Mouse (Mus musculus) forebrain, embryonic 11.5 days (tissue): ENCODE measurements around the gene Olfr1357. TPM values are rescaled to one million over a fixed set of nuclear protein-coding genes. Genes with fewer than 3 reads are reported as not detected.

ENCODE experiments used
- ATAC-seq: fragments of 200-750 bp; cut with Nextera tagmentation; replicated peaks from 2 replicates; pipeline ENCODE4 v1.8.0; 2017; ENCODE audit warnings: moderate TSS enrichment; ENCODE audit not compliant: low FRiP score
- DNase-seq: peaks from one replicate; pipeline ENCODE4 v3.0.0-alpha.2; 2017; ENCODE audit warnings: low spot score
- H3K27ac ChIP-seq: fragments of 300-500 bp; sonication (generic); 2 replicates; pipeline ENCODE4 v1.5.1; 2014; ENCODE audit warnings: low read depth, low read length
- H3K27me3 ChIP-seq: fragments of 300-500 bp; sonication (generic); 2 replicates; pipeline ENCODE4 v1.6.1; 2014; ENCODE audit warnings: mild to moderate bottlenecking, low read length, mixed read lengths; ENCODE audit not compliant: control insufficient read depth, insufficient read depth
- H3K36me3 ChIP-seq: fragments of 300-500 bp; sonication (generic); 2 replicates; pipeline ENCODE4 v1.6.1; 2014; ENCODE audit warnings: mild to moderate bottlenecking, low read length, moderate library complexity, mixed read lengths; ENCODE audit not compliant: control insufficient read depth, insufficient read depth
- H3K4me1 ChIP-seq: fragments of 300-500 bp; sonication (generic); replicated peaks from 2 replicates; pipeline ENCODE4 v1.6.1; 2014; ENCODE audit warnings: low read length, mixed read lengths; ENCODE audit not compliant: control insufficient read depth, insufficient read depth
- H3K4me2 ChIP-seq: fragments of 300-500 bp; sonication (generic); 2 replicates; pipeline ENCODE4 v1.6.1; 2014; ENCODE audit warnings: low read depth, mild to moderate bottlenecking, low read length, moderate library complexity, mixed read lengths; ENCODE audit not compliant: severe bottlenecking
- H3K4me3 ChIP-seq: fragments of 300-500 bp; sonication (generic); 2 replicates; pipeline ENCODE4 v1.5.1; 2014; ENCODE audit warnings: low read depth, low read length
- H3K9ac ChIP-seq: fragments of 300-500 bp; sonication (generic); 2 replicates; pipeline ENCODE4 v1.6.1; 2014; ENCODE audit warnings: low read length
- H3K9me3 ChIP-seq: fragments of 300-500 bp; sonication (generic); 2 replicates; pipeline ENCODE4 v1.6.1; 2016; ENCODE audit warnings: low read length, mixed read lengths; ENCODE audit not compliant: control insufficient read depth
- WGBS: fragments of 180-500 bp; shearing (Covaris S2); extraction: QIAGEN DNeasy Blood & Tissue Kit; methylation state at CpG from one replicate; pipeline ENCODE4 v1.1.7; 2014; 5-methylcytosine and 5-hydroxymethylcytosine counted together
- polyA plus RNA-seq: library from polyadenylated mRNA; unstranded; fragments of >200 nt; fragmentation: Nextera tagmentation; extraction: Ambion mirVana; gene quantifications from 2 replicates; pipeline ENCODE4 v1.2.1, GENCODE M21; 2014

The Olfr1357 gene
- polyA plus RNA-seq, 1 experiment from 2014 or later = not detected

DNA sequence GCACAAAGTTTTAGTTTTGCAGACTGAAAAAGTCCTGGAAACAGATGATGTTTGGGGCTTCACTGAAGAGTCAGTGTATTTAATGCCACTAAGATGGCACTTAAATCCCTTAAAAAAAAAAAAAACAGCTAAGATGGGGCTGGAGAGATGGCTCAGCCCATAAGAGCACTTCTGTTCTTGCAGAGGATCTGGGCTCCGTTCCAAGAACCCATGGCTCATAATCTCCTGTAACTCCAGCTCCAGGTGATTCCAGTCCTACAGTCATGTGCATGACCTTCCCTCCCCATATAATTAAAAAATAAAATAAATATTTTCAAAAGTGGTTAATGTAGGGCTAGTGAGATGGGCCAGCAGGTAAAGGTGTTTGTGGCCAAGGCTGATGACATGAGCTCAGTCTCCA is 52.8 kb downstream of the Olfr1357 start:
- Histone ChIP-seq H3K9ac (no peak overlapping the region), H3K36me3 (no peaks in the 10 kb centered on the region), H3K4me2 (no peak overlapping the region), H3K9me3 (no peaks in the 10 kb centered on the region), H3K4me3 (no peak overlapping the region), H3K4me1 (no peaks in the 10 kb centered on the region), H3K27me3 (no peaks in the 10 kb centered on the region), H3K27ac (no peak overlapping the region)
- ATAC-seq (no peak), DNase-seq (no peak)
- 97% methylated on average over 1 of the region's 1 CpGs for WGBS

Other genes with a start within 250 kb of the Olfr1357 start
- 290 and 324 TPM in 2 replicates for gene Rrp1, start 205.0 kb downstream of the Olfr1357 start, polyA plus RNA-seq
- 104 and 112 TPM in 2 replicates for gene Cstb, start 192.4 kb downstream of the Olfr1357 start, polyA plus RNA-seq
- 8.0 and 9.2 TPM in 2 replicates for gene Pdxk, start 153.1 kb downstream of the Olfr1357 start, polyA plus RNA-seq
- not detected in 2 replicates for gene Olfr1358, start 100.6 kb downstream of the Olfr1357 start, polyA plus RNA-seq
- 22.6 and 29.4 TPM in 2 replicates for gene Ilvbl, start 43.7 kb downstream of the Olfr1357 start, polyA plus RNA-seq
- 13.5 and 14.3 TPM in 2 replicates for gene Syde1, start 26.1 kb downstream of the Olfr1357 start, polyA plus RNA-seq
- gene Casp14, start 100.2 kb upstream of the Olfr1357 start, polyA plus RNA-seq = not detected in 2 replicates
- 0.15 and 0.20 TPM in 2 replicates for gene Ccdc105, start 135.0 kb upstream of the Olfr1357 start, polyA plus RNA-seq
- gene Slc1a6, start 162.4 kb upstream of the Olfr1357 start, polyA plus RNA-seq = 1.4 and 1.5 TPM in 2 replicates
- not detected in 2 replicates for gene Olfr1356, start 234.1 kb upstream of the Olfr1357 start, polyA plus RNA-seq